Mouse (Mus musculus) embryonic facial prominence, embryonic 15.5 days (tissue): Measurements from ENCODE around the gene Pin1rt1. TPM values are rescaled to one million over a fixed set of nuclear protein-coding genes. Genes with fewer than 3 reads are reported as not detected.

Experiments
- ATAC-seq: fragments of 200-750 bp; cut with Nextera tagmentation; 2 replicates; pipeline ENCODE4 v1.8.0; 2017; ENCODE audit warnings: low read depth, moderate TSS enrichment; ENCODE audit not compliant: insufficient number of reproducible peaks, low FRiP score, low TSS enrichment
- H3K27ac ChIP-seq: fragments of 300-500 bp; sonication (generic); replicated peaks from 2 replicates; pipeline ENCODE4 v1.5.1; 2015; ENCODE audit warnings: mild to moderate bottlenecking, inconsistent platforms
- H3K27me3 ChIP-seq: fragments of 300-500 bp; sonication (generic); 2 replicates; pipeline ENCODE4 v1.6.1; 2015; ENCODE audit warnings: inconsistent platforms
- H3K36me3 ChIP-seq: fragments of 300-500 bp; sonication (generic); 2 replicates; pipeline ENCODE4 v1.6.1; 2015; ENCODE audit warnings: mild to moderate bottlenecking, inconsistent platforms
- H3K4me1 ChIP-seq: fragments of 300-500 bp; sonication (generic); 2 replicates; pipeline ENCODE4 v1.6.1; 2015; ENCODE audit warnings: inconsistent platforms
- H3K4me2 ChIP-seq: fragments of 300-500 bp; sonication (generic); replicated peaks from 2 replicates; pipeline ENCODE4 v1.6.1; 2015; ENCODE audit warnings: mild to moderate bottlenecking, inconsistent platforms
- H3K4me3 ChIP-seq: fragments of 300-500 bp; sonication (generic); replicated peaks from 2 replicates; pipeline ENCODE4 v1.5.1; 2015; ENCODE audit warnings: mild to moderate bottlenecking, inconsistent platforms
- H3K9ac ChIP-seq: fragments of 300-500 bp; sonication (generic); 2 replicates; pipeline ENCODE4 v1.6.1; 2015; ENCODE audit warnings: inconsistent platforms
- H3K9me3 ChIP-seq: fragments of 300-500 bp; sonication (generic); replicated peaks from 2 replicates; pipeline ENCODE4 v1.6.1; 2016; ENCODE audit warnings: inconsistent platforms
- WGBS: fragments of 180-500 bp; shearing (Covaris S2); methylation state at CpG from one replicate; pipeline ENCODE4 v1.1.7; 2015; 5-methylcytosine and 5-hydroxymethylcytosine counted together
- polyA plus RNA-seq: library from polyadenylated mRNA; unstranded; fragments of >200 nt; fragmentation: Nextera tagmentation; extraction: Ambion mirVana; gene quantifications from 2 replicates; pipeline ENCODE4 v1.2.1, GENCODE M21; 2015

Gene Pin1rt1
- polyA plus RNA-seq, 1 experiment from 2014 or later = not detected

- WGBS = 7% methylated on average over 13 of the region's 13 CpGs
- H3K4me2 ChIP-seq = no peak overlapping the region
Measured at GRCm38 (mm10) chr2:104685418-104685817, 30.8 kb downstream of the Pin1rt1 start.

GRCm38 (mm10) chr2:104684771-104685170 is 31.4 kb downstream of the Pin1rt1 start:
- no peak overlapping the region for H3K27ac ChIP-seq
- no peak overlapping the region for H3K9ac ChIP-seq
- no peak overlapping the region for H3K4me3 ChIP-seq
- ATAC-seq = no peak
- 81% methylated on average over 4 of the region's 4 CpGs for WGBS
- H3K4me1 ChIP-seq = no peaks in the 10 kb centered on the region
- H3K9me3 ChIP-seq = no peaks in the 10 kb centered on the region
- H3K27me3 ChIP-seq = no peaks in the 10 kb centered on the region
- no peak overlapping the region for H3K4me2 ChIP-seq
- H3K36me3 ChIP-seq = peaks cover 16% of the 10 kb centered on the region

More at GRCm38 (mm10) chr2:104685418-104685817, 30.8 kb downstream of the Pin1rt1 start:
- Histone ChIP-seq H3K36me3 (peaks cover 16% of the 10 kb centered on the region), H3K27ac (no peak overlapping the region), H3K9ac (no peak overlapping the region), H3K27me3 (no peaks in the 10 kb centered on the region), H3K9me3 (no peaks in the 10 kb centered on the region), H3K4me1 (no peaks in the 10 kb centered on the region), H3K4me3 (no peak overlapping the region)
- ATAC-seq = peak; percentile 77

DNA sequence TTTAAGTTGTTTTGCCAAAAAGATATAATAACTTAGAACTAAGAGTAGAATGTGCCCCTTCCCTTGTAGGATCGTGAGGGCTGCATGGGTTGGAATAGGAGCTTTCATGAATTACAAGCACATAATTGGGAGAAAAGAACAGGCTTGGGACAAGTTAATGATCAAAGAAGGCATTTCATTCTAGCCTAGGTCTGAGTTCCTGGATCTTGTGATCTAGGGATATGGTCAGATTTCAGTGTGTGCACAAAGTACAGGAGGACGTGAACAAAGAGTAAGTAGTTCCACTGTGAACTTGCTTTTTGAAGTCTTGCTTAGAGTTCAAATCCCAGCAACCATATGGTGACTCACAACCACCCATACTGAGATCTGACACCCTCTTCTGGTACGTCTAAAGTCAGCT is 38.9 kb downstream of the Pin1rt1 start:
- no peak for ATAC-seq
- H3K4me3 ChIP-seq = no peak overlapping the region
- H3K27me3 ChIP-seq = no peaks in the 10 kb centered on the region
- H3K4me1 ChIP-seq = no peaks in the 10 kb centered on the region
- no peak overlapping the region for H3K4me2 ChIP-seq
- H3K9ac ChIP-seq = no peak overlapping the region
- peaks cover 6% of the 10 kb centered on the region for H3K36me3 ChIP-seq
- H3K27ac ChIP-seq = no peak overlapping the region
- no peaks in the 10 kb centered on the region for H3K9me3 ChIP-seq
- 59% methylated on average over 3 of the region's 3 CpGs for WGBS

DNA sequence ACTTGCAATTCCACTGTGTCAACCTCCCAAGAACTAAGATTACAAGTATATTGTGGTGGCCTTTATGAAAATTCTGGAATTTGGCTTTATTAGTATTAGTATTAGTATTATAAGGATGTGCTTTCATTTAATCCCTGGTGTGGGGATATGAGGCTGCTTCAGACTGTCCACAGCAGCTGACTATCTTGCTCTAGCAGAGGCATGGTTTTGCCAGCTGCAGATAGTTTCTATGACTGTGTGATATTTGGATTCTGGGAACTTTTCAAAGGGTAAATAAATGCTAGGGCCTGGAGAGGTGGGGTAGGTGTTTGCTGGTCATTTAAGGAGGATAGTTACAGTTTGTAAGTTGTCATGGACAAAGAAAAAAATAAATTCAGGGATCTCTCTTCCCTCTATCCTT is 44.5 kb downstream of the Pin1rt1 start:
- Histone ChIP-seq H3K27ac (no peak overlapping the region), H3K27me3 (no peaks in the 10 kb centered on the region)
- no peak for ATAC-seq

GRCm38 (mm10) chr2:104669122-104669804 is 46.9 kb downstream of the Pin1rt1 start:
- no peaks in the 10 kb centered on the region for H3K9me3 ChIP-seq
- no peaks in the 10 kb centered on the region for H3K4me1 ChIP-seq
- ATAC-seq = no peak
- no peak overlapping the region for H3K9ac ChIP-seq
- 86% methylated on average over 6 of the region's 6 CpGs for WGBS
- no peak overlapping the region for H3K4me2 ChIP-seq
- H3K27ac ChIP-seq = no peak overlapping the region
- no peaks in the 10 kb centered on the region for H3K27me3 ChIP-seq
- H3K36me3 ChIP-seq = peaks cover 18% of the 10 kb centered on the region
- no peak overlapping the region for H3K4me3 ChIP-seq

More for the DNA sequence above, 44.5 kb downstream of the Pin1rt1 start:
- H3K4me3 ChIP-seq = no peak overlapping the region
- H3K4me2 ChIP-seq = no peak overlapping the region
- H3K9me3 ChIP-seq = no peaks in the 10 kb centered on the region
- H3K9ac ChIP-seq = no peak overlapping the region
- no peaks in the 10 kb centered on the region for H3K36me3 ChIP-seq
- H3K4me1 ChIP-seq = no peaks in the 10 kb centered on the region

Other genes starting within 250 kb of the Pin1rt1 start
- gene Hipk3, start 221.9 kb downstream of the Pin1rt1 start, polyA plus RNA-seq = 17.5 and 18.5 TPM in 2 replicates
- 64.5 and 65.2 TPM in 2 replicates for gene Cstf3, start 125.9 kb downstream of the Pin1rt1 start, polyA plus RNA-seq
- gene Tcp11l1, start 4.2 kb downstream of the Pin1rt1 start, polyA plus RNA-seq = 39.2 and 41.4 TPM in 2 replicates
- 7.7 and 9.0 TPM in 2 replicates for gene Depdc7, start 26.5 kb upstream of the Pin1rt1 start, polyA plus RNA-seq
- 10.1 and 10.7 TPM in 2 replicates for gene Qser1, start 100.4 kb upstream of the Pin1rt1 start, polyA plus RNA-seq
- 7.0 and 7.4 TPM in 2 replicates for gene Prrg4, start 133.5 kb upstream of the Pin1rt1 start, polyA plus RNA-seq
- gene Ccdc73, start 151.4 kb upstream of the Pin1rt1 start, polyA plus RNA-seq = 5.4 and 6.7 TPM in 2 replicates